Mouse (Mus musculus): ENCODE results near the gene Kctd17.

GRCm38 (mm10) chr15:78435681-78436080, 7.3 kb downstream of the Kctd17 start:
- TF ChIP-seq CTCF (IDR thresholded peaks at IDR 0.05; ENCODE audit: insufficient read depth, low read length), result no peak
- TF ChIP-seq POLR2A (IDR thresholded peaks at IDR 0.05; ENCODE audit: borderline replicate concordance, extremely low read depth, low read depth, low read length), result no peak

Measured in lung, adult 2 months (tissue).